Mouse (Mus musculus): ENCODE measurements around the gene Shd. TPM values are rescaled to one million over a fixed set of nuclear protein-coding genes. Genes with fewer than 3 reads are reported as not detected.
"Not testable (repeated sequence)": the region's sequence is repeated elsewhere in the genome, so short reads cannot be mapped to it uniquely, and the experiment has no call there.

The Shd gene
- total RNA-seq (2021), result 10 to 100 TPM; 53.7 to 55.3 TPM
- long read RNA-seq, transcript Shd-202 (7 exons, 1,430 nt), result minor isoform, 8 of 51 reads
- long read RNA-seq, transcript Shd-201 (7 exons, 1,546 nt), result major isoform, 17 of 51 reads
- long read RNA-seq, partial matches to known transcripts, result 12 of 51 reads
- long read RNA-seq, other reads (novel, unspliced or antisense), result 9 of 51 reads

GRCm38 (mm10) chr17:55969966-55970891 is at the start of gene Shd:
Shd (plus strand) TSS chr17:55970467.
- peak; percentile 59 to 67 for DNase-seq (ENCODE audit: low spot score in 2 of 2)

DNA sequence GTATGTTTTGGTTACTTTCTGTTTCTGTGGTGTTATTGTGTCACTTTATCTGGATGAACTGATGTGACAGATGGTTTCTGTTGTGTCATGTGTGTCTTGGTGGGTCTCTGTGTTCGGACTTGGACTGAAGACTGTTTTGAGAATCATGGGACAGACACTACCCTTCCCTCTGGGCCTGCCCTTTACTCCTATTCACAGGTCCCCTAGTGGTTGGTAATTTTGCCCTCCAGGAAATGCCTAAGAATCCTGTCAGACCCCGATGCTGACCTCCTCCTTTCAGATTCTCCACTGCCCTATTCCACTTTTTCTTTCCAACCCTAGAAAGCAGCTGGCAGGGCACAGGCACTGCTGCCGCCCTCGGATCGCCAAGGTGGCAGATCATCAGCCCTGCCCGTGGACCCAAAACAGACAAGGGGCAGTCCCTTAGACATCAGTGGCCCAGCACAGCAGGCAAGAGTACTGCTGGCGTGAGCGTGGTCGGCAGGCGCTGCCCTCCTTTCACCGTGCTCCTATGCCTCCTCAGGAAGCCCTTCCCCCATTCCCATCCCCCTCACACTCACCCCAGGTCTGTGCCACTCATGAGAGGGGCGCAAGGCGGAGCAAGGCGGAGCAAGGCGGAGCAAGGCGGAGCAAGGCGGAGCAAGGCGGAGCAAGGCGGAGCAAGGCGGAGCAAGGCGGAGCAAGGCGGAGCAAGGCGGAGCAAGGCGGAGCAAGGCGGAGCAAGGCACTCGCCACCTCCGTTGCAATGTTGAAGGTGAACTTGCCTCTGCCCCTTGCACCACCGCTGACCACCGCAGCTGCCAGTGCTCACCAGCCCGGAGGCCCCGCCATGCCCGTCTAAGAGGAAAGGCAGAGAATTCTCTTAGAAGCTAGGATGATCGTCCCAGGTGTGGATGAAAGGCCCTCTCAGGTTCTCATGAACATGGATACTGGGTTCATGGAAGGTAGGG is 38.4 kb upstream of the Shd start:
- peak; percentile 59 to 72 for DNase-seq (ENCODE audit: low spot score in 2 of 2)

GRCm38 (mm10) chr17:55932635-55933034 is 37.6 kb upstream of the Shd start:
- DNase-seq (ENCODE audit: low spot score in 2 of 2), result no peak

DNA sequence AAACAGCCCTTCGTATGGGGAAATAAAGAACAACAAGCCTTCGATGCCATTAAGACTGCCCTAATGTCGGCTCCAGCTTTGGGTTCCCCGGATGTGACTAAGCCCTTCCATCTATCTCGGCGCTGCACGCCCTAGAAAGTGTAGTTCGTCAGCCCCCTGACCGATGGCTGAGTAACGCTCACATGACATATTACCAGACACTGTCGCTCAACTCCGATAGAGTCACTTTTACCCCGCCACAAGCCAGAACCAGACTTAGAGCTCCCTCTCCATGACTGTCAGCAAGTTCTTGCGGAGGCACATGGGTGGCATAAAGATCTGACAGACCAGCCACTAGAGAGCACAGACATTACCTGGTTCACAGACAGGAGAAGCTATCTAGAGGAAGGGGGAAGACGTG is 37.1 kb upstream of the Shd start:
- DNase-seq (ENCODE audit: low spot score in 2 of 2), result no peak

DNA sequence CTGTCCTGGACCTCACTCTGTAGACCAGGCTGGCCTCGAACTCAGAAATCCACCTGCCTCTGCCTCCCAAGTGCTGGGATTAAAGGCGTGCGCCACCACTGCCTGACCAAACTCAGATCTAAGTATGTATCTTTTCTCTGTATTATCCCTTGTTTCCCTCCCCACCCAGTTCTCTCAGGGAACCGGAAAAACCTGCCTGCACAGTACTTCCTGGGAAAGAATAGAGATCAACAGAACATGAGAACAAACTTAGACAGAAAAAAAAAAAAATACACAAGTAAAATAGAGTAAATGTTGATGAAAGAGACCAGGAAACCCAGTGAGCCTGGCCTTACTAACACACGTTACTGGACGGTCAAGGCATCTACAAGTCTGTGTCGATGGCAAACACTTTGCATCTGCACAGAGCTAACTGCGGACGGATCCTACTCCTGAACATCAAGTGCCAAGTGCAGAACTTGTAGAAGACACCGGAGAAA is 25.8 kb upstream of the Shd start:
- DNase-seq (ENCODE audit: low spot score in 2 of 2), result not testable (repeated sequence)

- peak; percentile 91 to 92 for DNase-seq (ENCODE audit: low spot score in 2 of 2)
Measured at GRCm38 (mm10) chr17:55944866-55945682, 25.2 kb upstream of the Shd start.

DNA sequence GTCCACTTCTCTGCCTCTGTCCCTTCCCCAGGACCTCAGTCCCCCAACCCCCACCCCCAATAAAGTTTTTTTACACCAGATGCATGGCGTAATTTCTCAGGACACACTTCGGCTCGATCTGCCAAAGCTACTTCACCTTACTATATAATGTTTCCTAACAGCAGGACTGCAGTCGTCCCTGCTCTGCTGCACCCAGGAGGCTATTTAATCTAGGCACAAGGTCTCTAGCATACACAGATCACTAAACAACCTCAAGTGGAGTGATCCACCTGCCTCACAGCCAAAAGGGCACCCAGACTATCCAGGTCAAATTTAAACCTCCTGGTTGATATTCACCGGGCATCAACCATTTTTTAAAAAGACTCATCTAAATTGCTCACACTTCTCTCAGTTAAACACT is 24.6 kb upstream of the Shd start:
- peak in 1 of 2 experiments; percentile 22 for DNase-seq (ENCODE audit: low spot score in 2 of 2)

GRCm38 (mm10) chr17:55948647-55949046 is 21.6 kb upstream of the Shd start:
- no peak for DNase-seq (ENCODE audit: low spot score in 2 of 2)

- no peak for DNase-seq (ENCODE audit: low spot score in 2 of 2)
Measured at GRCm38 (mm10) chr17:55949400-55949799, 20.9 kb upstream of the Shd start, which contains the start of gene Zfp119b. Zfp119b (minus strand) TSS chr17:55949500.

DNA sequence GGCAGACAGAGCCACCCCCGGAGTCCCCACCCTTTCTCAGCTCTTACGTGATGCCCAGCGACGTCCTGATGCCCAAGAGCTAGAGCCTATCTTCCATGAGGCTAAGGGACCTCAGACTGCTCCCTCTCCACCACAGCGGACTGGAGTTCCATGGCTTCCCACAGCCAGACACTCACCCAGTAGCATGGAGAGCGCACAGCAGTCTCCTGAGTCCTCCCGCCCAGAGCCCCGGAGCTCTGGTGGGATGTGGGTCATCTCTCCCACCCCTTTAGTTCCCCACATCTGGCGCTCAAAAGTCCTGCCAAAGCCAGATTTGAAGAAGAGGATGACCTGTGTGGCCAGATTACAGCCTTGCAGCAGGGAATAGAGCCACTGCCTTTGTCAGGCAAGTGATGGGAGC is 19.7 kb upstream of the Shd start:
- DNase-seq (ENCODE audit: low spot score in 2 of 2), result peak in 1 of 2 experiments; percentile 2

DNA sequence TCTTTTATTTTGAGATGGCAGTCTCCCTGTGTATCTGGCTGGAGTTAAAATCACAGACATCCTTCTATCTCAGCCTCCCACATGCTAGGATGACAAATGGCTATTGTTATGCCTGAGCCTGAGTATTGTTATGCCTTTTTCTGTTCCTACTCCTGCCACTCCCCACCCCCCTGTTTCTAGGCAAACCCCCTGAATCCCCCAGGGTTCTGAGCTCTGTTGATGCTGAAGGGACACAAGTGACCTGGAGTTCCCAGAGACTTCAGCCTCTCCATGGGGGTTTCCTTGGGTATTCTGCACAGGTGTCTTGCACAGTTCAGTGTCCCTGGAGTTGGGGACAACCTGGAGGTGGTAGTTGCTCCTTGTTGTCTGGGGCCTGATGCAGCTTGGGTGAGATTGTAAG is 18.2 kb upstream of the Shd start:
- DNase-seq (ENCODE audit: low spot score in 2 of 2), result no peak

GRCm38 (mm10) chr17:55952447-55953027 is 17.7 kb upstream of the Shd start, which contains the start of gene Ebi3:
Ebi3 (plus strand) TSS chr17:55952640.
- peak; percentile 5 to 15 for DNase-seq (ENCODE audit: low spot score in 2 of 2)

- peak in 1 of 2 experiments; percentile 2 for DNase-seq (ENCODE audit: low spot score in 2 of 2)
Measured at GRCm38 (mm10) chr17:55953751-55954150, 16.5 kb upstream of the Shd start.

GRCm38 (mm10) chr17:55954229-55954628 is 16.0 kb upstream of the Shd start:
- DNase-seq (ENCODE audit: low spot score in 2 of 2), result peak; percentile 2 to 10

DNA sequence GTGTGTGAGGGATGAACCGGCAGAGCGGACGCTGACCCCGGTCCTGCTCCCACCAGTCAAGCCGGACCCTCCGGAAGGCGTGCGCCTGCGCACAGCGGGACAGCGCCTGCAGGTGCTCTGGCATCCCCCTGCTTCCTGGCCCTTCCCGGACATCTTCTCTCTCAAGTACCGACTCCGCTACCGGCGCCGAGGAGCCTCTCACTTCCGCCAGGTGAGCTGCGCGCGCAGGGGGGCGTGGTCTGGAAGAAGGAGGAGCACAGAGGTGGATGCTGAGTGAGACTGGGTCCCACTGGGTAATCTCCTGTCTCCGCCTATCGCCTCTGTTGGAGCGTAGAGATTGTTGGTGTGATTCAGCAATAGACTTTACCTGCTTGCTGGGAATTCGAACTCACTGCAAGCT is 14.1 kb upstream of the Shd start:
- DNase-seq (ENCODE audit: low spot score in 2 of 2), result peak; percentile 63 to 77

- DNase-seq (ENCODE audit: low spot score in 2 of 2), result peak in 1 of 2 experiments; percentile 35
Measured at GRCm38 (mm10) chr17:55956591-55956990, 13.7 kb upstream of the Shd start.

DNA sequence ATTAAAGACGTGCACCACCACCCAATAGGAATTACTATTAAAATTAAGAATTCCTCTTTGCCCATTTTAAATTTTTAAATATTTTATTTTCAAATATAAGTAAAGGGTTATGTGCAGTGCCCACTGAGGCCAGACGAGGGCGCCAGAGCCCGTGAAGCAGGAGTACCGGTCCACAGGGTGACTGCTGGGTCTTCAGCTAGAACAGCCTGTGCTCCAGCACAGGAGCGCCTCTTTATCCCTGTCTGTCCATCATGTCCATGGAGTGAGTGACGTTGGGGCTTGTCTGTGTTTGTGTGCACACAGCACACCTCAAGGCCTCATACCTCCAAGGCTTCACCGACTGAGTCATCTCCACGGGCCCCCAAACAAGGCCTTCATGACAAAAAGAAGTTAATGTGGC is 13.1 kb upstream of the Shd start:
- DNase-seq (ENCODE audit: low spot score in 2 of 2), result peak; percentile 76 to 81

DNA sequence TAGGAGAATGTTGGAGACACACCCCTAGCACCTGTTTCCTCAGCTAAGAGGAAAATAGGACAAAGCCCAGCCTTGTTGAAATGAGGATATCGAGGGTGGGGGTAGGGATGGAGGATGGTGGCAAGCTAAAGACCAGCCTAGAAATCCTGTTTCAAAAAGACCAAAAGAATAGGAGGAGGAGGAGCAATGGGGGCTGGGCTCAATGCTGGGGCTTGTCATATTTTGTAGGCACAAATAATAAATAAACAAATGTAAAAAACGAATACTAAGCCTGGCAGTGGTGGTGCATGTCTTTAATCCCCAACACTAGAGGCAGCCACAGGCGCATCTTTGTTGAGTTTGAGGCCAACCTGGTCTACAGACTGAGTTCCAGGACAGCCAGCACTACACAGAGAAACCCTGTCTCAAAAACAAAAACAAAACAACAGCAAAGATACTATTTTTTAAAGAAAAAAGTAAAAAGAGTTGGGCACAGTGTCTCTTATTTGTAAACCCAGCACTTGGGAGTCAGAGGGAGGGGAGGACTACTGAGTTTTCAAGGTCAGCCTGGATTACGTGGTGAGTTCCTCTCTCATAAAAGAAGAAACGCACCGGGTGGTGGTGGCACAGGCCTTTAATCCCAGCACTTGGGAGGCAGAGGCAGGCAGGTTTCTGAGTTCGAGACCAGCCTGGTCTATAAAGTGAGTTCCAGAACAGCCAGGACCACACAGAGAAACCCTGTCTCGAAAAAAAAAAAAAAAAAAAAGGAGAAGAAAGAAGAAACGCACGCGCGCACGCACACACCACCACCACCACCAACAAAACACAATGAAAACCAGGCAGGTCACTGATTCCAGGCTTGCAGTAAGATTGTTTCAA is 12.3 kb upstream of the Shd start:
- DNase-seq (ENCODE audit: low spot score in 2 of 2), result peak; percentile 4 to 16

GRCm38 (mm10) chr17:55958584-55958886 is 11.7 kb upstream of the Shd start:
- DNase-seq (ENCODE audit: low spot score in 2 of 2), result no peak

Measured in layer of hippocampus, postnatal 10 days (tissue).